Mouse (Mus musculus): ENCODE results near the gene AC109138.7.

Gene AC109138.7

GRCm38 (mm10) chr19:4192251-4192985, 21.7 kb upstream of the AC109138.7 start:
- CTCF ChIA-PET, result interaction anchor here (0.6 to 1.1 kb wide), 3 partner anchors 15 to 143 kb away, joined by 3 to 14 read pairs (median 5); partner anchors contain the start of gene Ptprcap

- CTCF ChIA-PET, result no interaction called here
These were observed 21.0 kb upstream of the AC109138.7 start for GRCm38 (mm10) chr19:4193129-4193528.

GRCm38 (mm10) chr19:4194021-4194724, 20.0 kb upstream of the AC109138.7 start:
- CTCF ChIA-PET, result no interaction called here

GRCm38 (mm10) chr19:4194776-4195650, 19.1 kb upstream of the AC109138.7 start:
- CTCF ChIA-PET, result no interaction called here

GRCm38 (mm10) chr19:4196048-4196447, 18.1 kb upstream of the AC109138.7 start:
- CTCF ChIA-PET, result interaction anchor here (1.0 kb wide), 1 partner anchor 27 kb away, joined by 3 read pairs; no protein-coding TSS in a partner anchor

GRCm38 (mm10) chr19:4196548-4196947, 17.6 kb upstream of the AC109138.7 start:
- CTCF ChIA-PET, result interaction anchor here (0.8 to 1.0 kb wide), 2 partner anchors 12 to 27 kb away, joined by 3 read pairs; no protein-coding TSS in a partner anchor

- CTCF ChIA-PET, result interaction anchor here (0.8 to 1.2 kb wide), 3 partner anchors 10 to 12 kb away, joined by 3 to 4 read pairs (median 4); no protein-coding TSS in a partner anchor
These were observed 17.0 kb upstream of the AC109138.7 start for GRCm38 (mm10) chr19:4197180-4197579.

GRCm38 (mm10) chr19:4201291-4201909, 12.8 kb upstream of the AC109138.7 start, which contains the start of gene Rad9a:
Gene Rad9a (minus strand): TSS chr19:4201662.
- CTCF ChIA-PET, result interaction anchor here (0.5 to 2.2 kb wide), 5 partner anchors 28 to 149 kb away, joined by 3 to 12 read pairs (median 6); no protein-coding TSS in a partner anchor

GRCm38 (mm10) chr19:4202149-4202548, 12.0 kb upstream of the AC109138.7 start:
- CTCF ChIA-PET, result interaction anchor here (1.0 to 2.2 kb wide), 2 partner anchors 28 to 60 kb away, joined by 6 to 12 read pairs; no protein-coding TSS in a partner anchor

- CTCF ChIA-PET, result interaction anchor here (2.5 kb wide), 1 partner anchor 25 kb away, joined by 14 read pairs; no protein-coding TSS in a partner anchor
These were observed 11.0 kb upstream of the AC109138.7 start for GRCm38 (mm10) chr19:4203148-4203547.

- CTCF ChIA-PET, result interaction anchor here (0.6 to 2.5 kb wide), 2 partner anchors 24 to 50 kb away, joined by 3 to 14 read pairs; no protein-coding TSS in a partner anchor
These were observed 10.4 kb upstream of the AC109138.7 start for GRCm38 (mm10) chr19:4203604-4204326.

- CTCF ChIA-PET, result interaction anchor here (0.7 to 2.5 kb wide), 2 partner anchors 23 to 38 kb away, joined by 3 to 14 read pairs; no protein-coding TSS in a partner anchor
These were observed 9.3 kb upstream of the AC109138.7 start for GRCm38 (mm10) chr19:4204889-4205288.

- CTCF ChIA-PET, result interaction anchor here (0.6 to 2.1 kb wide), 9 partner anchors 9 to 207 kb away, joined by 3 to 27 read pairs (median 5); partner anchors contain the start of gene Ppp1ca
These were observed 7.2 kb upstream of the AC109138.7 start for GRCm38 (mm10) chr19:4206971-4207370.

- CTCF ChIA-PET, result interaction anchor here (1.6 kb wide), 1 partner anchor 20 kb away, joined by 7 read pairs; no protein-coding TSS in a partner anchor
These were observed 5.6 kb upstream of the AC109138.7 start for GRCm38 (mm10) chr19:4208563-4208962.

GRCm38 (mm10) chr19:4211891-4212588, 2.1 kb upstream of the AC109138.7 start:
- CTCF ChIA-PET, result interaction anchor here (0.6 to 2.3 kb wide), 2 partner anchors 17 to 173 kb away, joined by 6 to 9 read pairs; no protein-coding TSS in a partner anchor

- CTCF ChIA-PET, result interaction anchor here (0.5 to 2.3 kb wide), 4 partner anchors 16 to 89 kb away, joined by 3 to 6 read pairs (median 4); no protein-coding TSS in a partner anchor
These were observed 608 bp upstream of the AC109138.7 start for GRCm38 (mm10) chr19:4213524-4213974.

- CTCF ChIA-PET, result interaction anchor here (1.3 kb wide), 1 partner anchor 13 kb away, joined by 5 read pairs; no protein-coding TSS in a partner anchor
These were observed 754 bp downstream of the AC109138.7 start for GRCm38 (mm10) chr19:4214771-4215450.

GRCm38 (mm10) chr19:4215451-4215840, 1.3 kb downstream of the AC109138.7 start:
- CTCF ChIA-PET, result interaction anchor here (1.3 to 1.7 kb wide), 2 partner anchors 13 to 15 kb away, joined by 5 to 19 read pairs; no protein-coding TSS in a partner anchor
